12 mouse cellular contexts compared by ENCODE assay signal in the genomic region with DNA sequence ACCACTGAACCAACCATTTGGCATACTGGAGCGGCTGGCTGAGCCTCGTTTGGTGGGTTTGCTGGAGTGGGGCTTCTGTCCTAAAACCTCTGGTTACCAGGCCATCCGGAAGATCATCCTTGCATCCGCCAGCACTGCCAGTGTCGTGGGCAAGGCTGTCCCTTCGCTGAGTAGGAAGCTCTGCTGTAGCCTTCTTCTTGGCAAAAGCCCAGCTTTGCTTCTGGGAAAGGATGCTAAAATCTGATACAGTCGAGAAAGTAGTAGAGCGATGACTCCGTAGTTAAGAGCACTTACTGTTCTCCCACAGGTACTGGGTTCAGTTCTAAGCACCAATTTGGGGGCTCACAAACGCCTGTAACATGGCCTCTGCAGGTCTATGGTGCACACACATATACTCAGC. TPM values are rescaled to one million over a fixed set of nuclear protein-coding genes. Genes with fewer than 3 reads are reported as not detected.
A peak's percentile ranks its signal among the peaks of the same experiment; 100 is the strongest.
DNase-seq lines count a peak whose midpoint lies in the region; ATAC-seq lines count a peak whose summit lies in the region.
"Had no signal": no experiment of that assay in that cellular context is flagged by ENCODE, and none has a peak within 500 bp of the region (broad histone marks: within the 10 kb centered on the region; RNA-seq: fewer than 3 reads in every experiment).

No protein-coding gene starts in this region.

- ATAC-seq in heart, embryonic 13.5 days (ENCODE audit: extremely low read depth, insufficient number of reproducible peaks, low FRiP score, low TSS enrichment) = no peak
- ATAC-seq in lung, embryonic 15.5 days (ENCODE audit: borderline replicate concordance, extremely low read depth, low FRiP score, low TSS enrichment) = peak; percentile 13; the same call in 1 of the 2 replicates
- ATAC-seq in CD4-positive, CD25-positive, alpha-beta regulatory T cell, adult 4 months = no peak
- ATAC-seq: liver, postnatal 0 days had no signal

- intact Hi-C loops in heart, postnatal 36 days (cut with DNase I) = no loop called here

- H3K9ac ChIP-seq in heart, embryonic 13.5 days = peak overlapping the region; percentile 77
- H3K9ac ChIP-seq in lung, embryonic 15.5 days = no peak overlapping the region
- H3K9ac ChIP-seq: liver, postnatal 0 days had no signal

- H3K4me2 ChIP-seq in heart, embryonic 13.5 days = peak overlapping the region; percentile 66
- H3K4me2 ChIP-seq in lung, embryonic 15.5 days = peak overlapping the region; percentile 50

- H3K27me3 ChIP-seq in heart, embryonic 13.5 days (replicated peaks) = no peaks in the 10 kb centered on the region
- H3K27me3 ChIP-seq in lung, embryonic 15.5 days = no peaks in the 10 kb centered on the region

- no peaks in the 10 kb centered on the region for H3K36me3 ChIP-seq in heart, embryonic 13.5 days
- H3K36me3 ChIP-seq in lung, embryonic 15.5 days = no peaks in the 10 kb centered on the region

- peaks cover 47% of the 10 kb centered on the region for H3K4me1 ChIP-seq in heart, embryonic 13.5 days
- H3K4me1 ChIP-seq in lung, embryonic 15.5 days = peaks cover 16% of the 10 kb centered on the region

- no peak for DNase-seq in heart, postnatal 36 days
- peak; percentile 38 to 49 for DNase-seq in right cerebral cortex, adult 2 months (ENCODE audit: low spot score in 2 of 2)
- DNase-seq in right cerebral cortex, postnatal 14 days = no peak
- peak; percentile 47 for DNase-seq in telencephalon, adult 2 months (ENCODE audit: low read depth, low spot score)
- no peak for DNase-seq in urinary bladder, postnatal 10 days (ENCODE audit: low spot score)
- DNase-seq: cerebellum, adult 18-20 months; layer of hippocampus, postnatal 36 days; liver, postnatal 0 days had no signal

- no peaks in the 10 kb centered on the region for H3K9me3 ChIP-seq in heart, embryonic 13.5 days
- H3K9me3 ChIP-seq in lung, embryonic 15.5 days = no peaks in the 10 kb centered on the region

- peak overlapping the region; percentile 92 for H3K27ac ChIP-seq in heart, embryonic 13.5 days (replicated peaks)
- peak overlapping the region; percentile 68 for H3K27ac ChIP-seq in lung, embryonic 15.5 days

- peak overlapping the region; percentile 33 for H3K4me3 ChIP-seq in heart, embryonic 13.5 days
- 0 out of 2 replicates have a peak overlapping the region, but pooled peaks have one; percentile 15 for H3K4me3 ChIP-seq in lung, embryonic 15.5 days
- H3K4me3 ChIP-seq: erythroblast, embryonic 14.5 days had no signal

- WGBS in heart, embryonic 13.5 days = 42% methylated on average over 10 of the region's 10 CpGs
- 29% methylated on average over 10 of the region's 10 CpGs for WGBS in lung, embryonic 15.5 days

RNA-seq across cellular contexts. Expression of gene Sipa1l1, which starts 47.2 kb away (rescaled TPM):
- 19.9 and 22.2 TPM in 2 replicates for polyA plus RNA-seq in heart, embryonic 13.5 days (2015; fragmentation: Nextera tagmentation; extraction: Ambion mirVana)
- 10 to 100 TPM in 1 of 2 experiments, 1 to 10 TPM in 1; 8.6 to 10.5 TPM for total RNA-seq in heart, postnatal 36 days (2021)
- polyA plus RNA-seq in lung, embryonic 15.5 days (2015; fragmentation: Nextera tagmentation; extraction: Ambion mirVana) = 24.2 and 29.4 TPM in 2 replicates
- polyA plus RNA-seq in CD4-positive, CD25-positive, alpha-beta regulatory T cell, adult 4 months (2017; shearing (Covaris generic)) = 10 to 100 TPM; 28.7 to 36.1 TPM

Comparison
In these comparisons a context has a peak if more than half of its experiments do, and no peak if none do; other contexts are left out.
1. DNase-seq: peak in right cerebral cortex, adult 2 months (2 of 2) and telencephalon, adult 2 months (single experiment); none in heart, postnatal 36 days (0 of 2), right cerebral cortex, postnatal 14 days (single experiment) and urinary bladder, postnatal 10 days (single experiment).